Mouse (Mus musculus) brain, adult 10 weeks (tissue): ENCODE data around the gene Hist1h2bk. TPM values are rescaled to one million over a fixed set of nuclear protein-coding genes. Genes with fewer than 3 reads are reported as not detected.

Source experiments
- polyA plus RNA-seq: library from polyadenylated mRNA; stranded (reverse); fragments of 350-450 nt; fragmentation: Illumina TruSeq; extraction: RNeasy Lipid Tissue Mini Kit (QIAGEN cat#74804); gene quantifications from one replicate; pipeline ENCODE4 v1.2.3, GENCODE M21; 2015; ENCODE audit warnings: low read depth, low replicate concordance

Hist1h2bk gene
- polyA plus RNA-seq: not detected

DNA sequence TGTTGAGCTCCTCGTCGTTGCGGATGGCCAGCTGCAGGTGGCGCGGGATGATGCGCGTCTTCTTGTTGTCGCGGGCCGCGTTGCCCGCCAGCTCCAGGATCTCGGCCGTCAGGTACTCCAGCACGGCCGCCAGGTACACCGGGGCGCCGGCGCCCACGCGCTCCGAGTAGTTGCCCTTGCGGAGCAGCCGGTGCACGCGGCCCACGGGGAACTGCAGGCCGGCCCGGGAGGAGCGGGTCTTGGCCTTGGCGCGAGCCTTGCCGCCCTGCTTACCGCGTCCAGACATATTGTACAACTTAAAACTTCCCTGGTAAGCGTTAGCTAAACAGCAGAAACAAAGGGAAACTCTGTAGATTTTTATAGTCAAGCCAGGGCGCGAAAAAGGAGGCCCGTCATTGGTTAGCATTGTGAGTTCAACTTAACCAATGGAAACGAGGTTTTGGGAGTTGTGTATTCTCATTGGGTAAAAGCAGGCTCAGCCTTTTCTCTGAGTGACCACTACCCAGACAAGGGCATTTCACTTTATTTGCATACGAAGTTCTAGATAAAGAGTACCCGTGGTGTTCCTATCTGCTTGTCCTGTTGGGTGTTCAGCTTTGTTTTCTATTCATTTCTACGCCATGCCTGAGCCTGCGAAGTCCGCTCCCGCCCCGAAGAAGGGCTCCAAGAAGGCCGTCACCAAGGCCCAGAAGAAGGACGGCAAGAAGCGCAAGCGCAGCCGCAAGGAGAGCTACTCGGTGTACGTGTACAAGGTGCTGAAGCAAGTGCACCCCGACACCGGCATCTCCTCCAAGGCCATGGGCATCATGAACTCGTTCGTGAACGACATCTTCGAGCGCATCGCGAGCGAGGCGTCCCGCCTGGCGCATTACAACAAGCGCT, at the start of gene Hist1h2bk, which contains the start of gene Hist1h2ah:
Gene Hist1h2bk, plus strand, starts transcription at position 604 of the 882 bp plus-strand sequence.
Gene Hist1h2ah, minus strand, starts transcription at position 302 of the 882 bp plus-strand sequence.

GRCm38 (mm10) chr13:22009642-22010041, 26.0 kb upstream of the Hist1h2bk start, which contains the start of gene Prss16:
TSS of gene Prss16 (minus strand) at chr13:22009742.

GRCm38 (mm10) chr13:22041142-22041536, 5.5 kb downstream of the Hist1h2bk start, which contains the start of gene Hist1h4i:
TSS of gene Hist1h4i (minus strand) at chr13:22041362.

DNA sequence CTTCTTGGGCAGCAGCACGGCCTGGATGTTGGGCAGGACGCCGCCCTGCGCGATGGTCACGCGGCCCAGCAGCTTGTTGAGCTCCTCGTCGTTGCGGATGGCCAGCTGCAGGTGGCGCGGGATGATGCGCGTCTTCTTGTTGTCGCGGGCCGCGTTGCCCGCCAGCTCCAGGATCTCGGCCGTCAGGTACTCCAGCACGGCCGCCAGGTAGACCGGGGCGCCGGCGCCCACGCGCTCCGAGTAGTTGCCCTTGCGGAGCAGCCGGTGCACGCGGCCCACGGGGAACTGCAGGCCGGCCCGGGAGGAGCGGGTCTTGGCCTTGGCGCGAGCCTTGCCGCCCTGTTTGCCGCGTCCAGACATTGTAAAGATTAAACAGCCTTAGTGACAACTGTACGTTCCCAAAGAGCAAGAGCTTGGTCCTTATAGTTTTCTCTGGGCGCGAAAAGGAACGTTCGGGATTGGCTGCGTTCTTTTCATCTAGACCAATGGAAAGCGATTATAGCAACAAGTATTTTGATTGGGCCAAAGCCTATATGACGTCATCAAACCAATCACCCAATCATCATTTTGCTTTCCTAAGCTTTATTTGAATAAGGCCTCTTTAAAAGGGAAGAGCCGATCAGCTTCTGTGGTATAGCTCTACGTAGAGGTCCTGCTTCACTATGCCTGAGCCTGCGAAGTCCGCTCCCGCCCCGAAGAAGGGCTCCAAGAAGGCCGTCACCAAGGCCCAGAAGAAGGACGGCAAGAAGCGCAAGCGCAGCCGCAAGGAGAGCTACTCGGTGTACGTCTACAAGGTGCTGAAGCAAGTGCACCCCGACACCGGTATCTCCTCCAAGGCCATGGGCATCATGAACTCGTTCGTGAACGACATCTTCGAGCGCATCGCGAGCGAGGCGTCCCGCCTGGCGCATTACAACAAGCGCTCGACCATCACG, 7.2 kb downstream of the Hist1h2bk start, which contains the start of the genes Hist1h2ag and Hist1h2bj:
Gene Hist1h2ag, minus strand, starts transcription at position 377 of the 935 bp plus-strand sequence.
Gene Hist1h2bj, plus strand, starts transcription at position 647 of the 935 bp plus-strand sequence.

GRCm38 (mm10) chr13:22084140-22084539, 48.5 kb downstream of the Hist1h2bk start, which contains the start of gene Vmn1r188:
TSS of gene Vmn1r188 (plus strand) at chr13:22084440.

Other genes starting within 250 kb of the Hist1h2bk start
- not detected for gene Hist1h2an, start 248.7 kb upstream of the Hist1h2bk start, polyA plus RNA-seq
- not detected for gene Hist1h2bp, start 248.4 kb upstream of the Hist1h2bk start, polyA plus RNA-seq
- gene Hist1h2bq, start 225.7 kb upstream of the Hist1h2bk start, polyA plus RNA-seq: not detected
- gene Hist1h2ao, start 225.4 kb upstream of the Hist1h2bk start, polyA plus RNA-seq: not detected
- 3.7 TPM for gene Hist1h4m, start 224.1 kb upstream of the Hist1h2bk start, polyA plus RNA-seq
- gene Hist1h4n, start 203.7 kb upstream of the Hist1h2bk start, polyA plus RNA-seq: not detected
- gene Hist1h2ap, start 202.4 kb upstream of the Hist1h2bk start, polyA plus RNA-seq: not detected
- gene Hist1h2br, start 202.1 kb upstream of the Hist1h2bk start, polyA plus RNA-seq: 0.58 TPM
- 5.2 TPM for gene Zfp184, start 90.8 kb upstream of the Hist1h2bk start, polyA plus RNA-seq
- not detected for gene Pom121l2, start 54.7 kb upstream of the Hist1h2bk start, polyA plus RNA-seq
- 1.8 TPM for gene Prss16, start 26.1 kb upstream of the Hist1h2bk start, polyA plus RNA-seq
- not detected for gene Hist1h2ah, start 302 bp upstream of the Hist1h2bk start, polyA plus RNA-seq
- gene Hist1h4i, start 5.5 kb downstream of the Hist1h2bk start, polyA plus RNA-seq: 6.2 TPM
- not detected for gene Hist1h2ag, start 7.1 kb downstream of the Hist1h2bk start, polyA plus RNA-seq
- not detected for gene Hist1h2bj, start 7.3 kb downstream of the Hist1h2bk start, polyA plus RNA-seq
- gene Vmn1r188, start 48.6 kb downstream of the Hist1h2bk start, polyA plus RNA-seq: not detected
- not detected for gene Vmn1r189, start 70.0 kb downstream of the Hist1h2bk start, polyA plus RNA-seq
- not detected for gene Vmn1r191, start 148.1 kb downstream of the Hist1h2bk start, polyA plus RNA-seq
- not detected for gene Vmn1r192, start 155.3 kb downstream of the Hist1h2bk start, polyA plus RNA-seq
- gene Vmn1r193, start 187.3 kb downstream of the Hist1h2bk start, polyA plus RNA-seq: not detected
- gene Vmn1r194, start 208.3 kb downstream of the Hist1h2bk start, polyA plus RNA-seq: not detected
- not detected for gene Vmn1r195, start 234.7 kb downstream of the Hist1h2bk start, polyA plus RNA-seq